Mouse (Mus musculus): Measurements from ENCODE around the gene Hoxd4. TPM values are rescaled to one million over a fixed set of nuclear protein-coding genes. Genes with fewer than 3 reads are reported as not detected.

Hoxd4 gene
- 4.5 and 4.9 TPM in 2 replicates for polyA plus RNA-seq (2015; fragmentation: Nextera tagmentation; extraction: Ambion mirVana)

GRCm38 (mm10) chr2:74711721-74712621, at the start of gene Hoxd4, which contains the start of gene Hoxd3:
Gene Hoxd4 (plus strand): TSS chr2:74711929.
Gene Hoxd3 (plus strand): TSS chr2:74711927.
- H3K9me3 ChIP-seq (ENCODE audit: low read length): no peaks in the 10 kb centered on the region
- H3K27me3 ChIP-seq (ENCODE audit: insufficient read depth, low read length): no peaks in the 10 kb centered on the region
- peak within 1 kb of the TSS; percentile 99 for H3K9ac ChIP-seq (replicated peaks; ENCODE audit: low read length)
- H3K4me1 ChIP-seq (ENCODE audit: insufficient read depth, low read length): peaks cover 50% of the 10 kb centered on the region
- H3K4me3 ChIP-seq (ENCODE audit: low read length): peak within 1 kb of the TSS; percentile 97
- peak; percentile 3 for ATAC-seq (ENCODE audit: low FRiP score, low TSS enrichment)
- no peaks in the 10 kb centered on the region for H3K36me3 ChIP-seq (ENCODE audit: insufficient read depth, low read length)
- peak within 1 kb of the TSS; percentile 63 for H3K4me2 ChIP-seq (replicated peaks; ENCODE audit: low read depth, low read length)
- WGBS: under 1% methylated on average over 65 of the region's 65 CpGs
- peak within 1 kb of the TSS; percentile 99 for H3K27ac ChIP-seq (ENCODE audit: low read length)

GRCm38 (mm10) chr2:74663291-74663925, 48.3 kb upstream of the Hoxd4 start:
- Histone ChIP-seq H3K9ac (replicated peaks; ENCODE audit: low read length) (no peak overlapping the region), H3K9me3 (ENCODE audit: low read length) (no peaks in the 10 kb centered on the region), H3K27me3 (ENCODE audit: insufficient read depth, low read length) (peaks cover 91% of the 10 kb centered on the region), H3K4me1 (ENCODE audit: insufficient read depth, low read length) (peaks cover 2% of the 10 kb centered on the region), H3K4me2 (replicated peaks; ENCODE audit: low read depth, low read length) (no peak overlapping the region; the same call in 1 of the 2 replicates), H3K27ac (ENCODE audit: low read length) (no peak overlapping the region), H3K4me3 (ENCODE audit: low read length) (no peak overlapping the region), H3K36me3 (ENCODE audit: insufficient read depth, low read length) (no peaks in the 10 kb centered on the region)
- 3% methylated on average over 18 of the region's 18 CpGs for WGBS
- no peak for ATAC-seq (ENCODE audit: low FRiP score, low TSS enrichment)

DNA sequence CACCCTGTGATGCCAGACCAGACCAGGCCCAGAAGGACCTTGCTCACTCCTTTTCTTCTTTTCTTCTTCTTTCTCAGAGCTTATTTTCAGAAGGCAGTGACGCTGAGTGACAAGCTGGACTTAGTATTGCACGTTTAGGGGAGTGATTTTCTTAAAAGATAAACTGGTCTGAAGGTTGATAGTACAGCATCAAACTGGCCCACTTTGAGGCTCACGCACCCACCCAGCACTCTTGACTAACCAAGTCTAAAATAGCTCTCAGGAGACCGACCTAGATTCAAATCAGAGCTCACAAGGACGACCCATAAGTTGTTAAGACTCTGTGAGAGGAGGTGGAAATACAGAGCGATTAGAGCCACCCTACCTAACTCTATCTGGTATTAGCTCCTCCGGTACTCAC, 45.3 kb upstream of the Hoxd4 start:
- Histone ChIP-seq H3K4me1 (ENCODE audit: insufficient read depth, low read length) (peaks cover 7% of the 10 kb centered on the region), H3K9me3 (ENCODE audit: low read length) (no peaks in the 10 kb centered on the region), H3K4me3 (ENCODE audit: low read length) (no peak overlapping the region), H3K4me2 (replicated peaks; ENCODE audit: low read depth, low read length) (no peak overlapping the region), H3K36me3 (ENCODE audit: insufficient read depth, low read length) (no peaks in the 10 kb centered on the region), H3K27me3 (ENCODE audit: insufficient read depth, low read length) (peaks cover 90% of the 10 kb centered on the region), H3K9ac (replicated peaks; ENCODE audit: low read length) (no peak overlapping the region), H3K27ac (ENCODE audit: low read length) (no peak overlapping the region)
- 4% methylated on average over 7 of the region's 7 CpGs for whole genome bisulfite sequencing
- ATAC-seq (ENCODE audit: low FRiP score, low TSS enrichment): no peak

DNA sequence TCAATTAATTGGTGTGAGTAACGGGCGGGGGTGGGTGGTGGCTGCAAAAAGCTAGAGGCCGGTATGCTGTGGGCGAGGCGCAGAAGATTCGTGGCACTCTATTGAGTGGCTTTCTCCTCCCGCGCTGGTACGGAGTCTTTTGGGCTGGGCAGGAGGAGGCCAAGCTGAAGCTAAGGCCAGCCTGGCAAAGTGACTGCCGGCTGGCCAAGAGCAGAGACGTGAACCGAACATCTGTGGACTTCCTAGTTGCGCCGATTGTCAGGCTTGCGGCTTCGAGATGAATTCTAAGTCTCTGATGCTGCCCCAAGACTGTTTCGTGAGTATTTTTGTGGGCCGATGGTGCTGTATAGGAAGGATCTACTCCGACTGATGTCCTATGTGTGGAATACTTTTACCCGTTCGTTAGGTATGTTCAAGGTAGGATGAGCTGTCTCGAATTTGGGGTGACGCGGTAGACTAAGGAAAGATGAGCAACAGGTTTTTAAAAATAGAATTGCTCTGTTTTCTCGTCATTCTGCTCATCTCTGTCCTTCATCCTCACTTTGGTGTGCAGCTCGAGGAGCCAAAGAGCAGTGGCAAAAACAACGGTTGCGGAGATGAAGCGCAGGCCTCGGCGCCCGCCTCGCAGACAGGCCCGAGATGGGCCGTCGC, 44.4 kb upstream of the Hoxd4 start:
- Histone ChIP-seq H3K4me2 (replicated peaks; ENCODE audit: low read depth, low read length) (peak overlapping the region; percentile 82; the same call in 1 of the 2 replicates), H3K27ac (ENCODE audit: low read length) (no peak overlapping the region), H3K4me1 (ENCODE audit: insufficient read depth, low read length) (peaks cover 7% of the 10 kb centered on the region), H3K9me3 (ENCODE audit: low read length) (no peaks in the 10 kb centered on the region), H3K4me3 (ENCODE audit: low read length) (peak overlapping the region; percentile 48), H3K36me3 (ENCODE audit: insufficient read depth, low read length) (no peaks in the 10 kb centered on the region), H3K27me3 (ENCODE audit: insufficient read depth, low read length) (peaks cover 91% of the 10 kb centered on the region), H3K9ac (replicated peaks; ENCODE audit: low read length) (no peak overlapping the region)
- 3% methylated on average over 36 of the region's 36 CpGs for WGBS
- 0 out of 2 replicates have a peak, but pooled peaks have one; percentile 16 for ATAC-seq (ENCODE audit: low FRiP score, low TSS enrichment)

GRCm38 (mm10) chr2:74667842-74668357, 43.8 kb upstream of the Hoxd4 start, which contains the start of gene Hoxd13:
Gene Hoxd13 (plus strand): TSS chr2:74668310.
- ATAC-seq (ENCODE audit: low FRiP score, low TSS enrichment): peak; percentile 83
- peak within 1 kb of the TSS; percentile 58 for H3K9ac ChIP-seq (replicated peaks; ENCODE audit: low read length)
- H3K27ac ChIP-seq (ENCODE audit: low read length): no peak within 1 kb of the TSS
- no peaks in the 10 kb centered on the region for H3K9me3 ChIP-seq (ENCODE audit: low read length)
- peaks cover 13% of the 10 kb centered on the region for H3K4me1 ChIP-seq (ENCODE audit: insufficient read depth, low read length)
- H3K4me2 ChIP-seq (replicated peaks; ENCODE audit: low read depth, low read length): peak within 1 kb of the TSS; percentile 82
- 0% methylated on average over 15 of the region's 51 CpGs for WGBS
- no peaks in the 10 kb centered on the region for H3K36me3 ChIP-seq (ENCODE audit: insufficient read depth, low read length)
- peaks cover 92% of the 10 kb centered on the region for H3K27me3 ChIP-seq (ENCODE audit: insufficient read depth, low read length)
- H3K4me3 ChIP-seq (ENCODE audit: low read length): peak within 1 kb of the TSS; percentile 48

DNA sequence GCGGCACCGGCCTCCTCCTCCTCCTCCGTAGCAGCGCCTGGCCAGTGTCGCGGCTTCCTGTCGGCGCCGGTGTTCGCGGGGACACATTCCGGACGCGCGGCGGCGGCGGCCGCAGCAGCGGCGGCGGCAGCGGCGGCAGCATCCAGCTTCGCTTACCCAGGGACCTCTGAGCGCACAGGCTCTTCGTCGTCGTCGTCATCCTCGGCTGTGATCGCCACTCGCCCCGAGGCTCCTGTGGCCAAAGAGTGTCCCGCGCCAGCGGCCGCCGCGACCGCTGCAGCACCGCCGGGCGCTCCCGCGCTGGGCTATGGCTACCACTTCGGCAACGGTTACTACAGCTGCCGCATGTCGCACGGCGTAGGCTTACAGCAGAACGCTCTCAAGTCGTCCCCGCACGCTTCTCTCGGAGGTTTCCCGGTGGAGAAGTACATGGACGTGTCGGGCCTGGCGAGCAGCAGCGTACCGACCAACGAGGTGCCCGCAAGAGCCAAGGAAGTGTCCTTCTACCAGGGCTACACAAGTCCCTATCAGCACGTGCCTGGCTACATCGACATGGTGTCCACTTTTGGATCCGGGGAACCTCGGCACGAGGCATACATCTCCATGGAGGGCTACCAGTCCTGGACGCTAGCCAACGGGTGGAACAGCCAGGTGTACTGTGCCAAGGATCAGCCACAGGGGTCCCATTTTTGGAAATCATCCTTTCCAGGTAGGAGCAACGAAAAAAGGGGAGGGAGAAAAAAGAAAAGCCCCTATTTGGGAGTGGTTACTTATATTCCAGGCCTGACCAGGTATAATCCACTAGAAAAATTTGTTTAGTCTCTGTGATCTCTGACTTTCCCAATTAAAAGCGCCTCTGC, 43.1 kb upstream of the Hoxd4 start:
- ATAC-seq (ENCODE audit: low FRiP score, low TSS enrichment): peak; percentile 66

GRCm38 (mm10) chr2:74669230-74669578, 42.5 kb upstream of the Hoxd4 start:
- WGBS: 3% methylated on average over 3 of the region's 3 CpGs

More for the DNA sequence above, 43.1 kb upstream of the Hoxd4 start:
- no peaks in the 10 kb centered on the region for H3K36me3 ChIP-seq (ENCODE audit: insufficient read depth, low read length)
- WGBS: under 1% methylated on average over 74 of the region's 74 CpGs
- H3K9ac ChIP-seq (replicated peaks; ENCODE audit: low read length): peak overlapping the region; percentile 58
- peak overlapping the region; percentile 48 for H3K4me3 ChIP-seq (ENCODE audit: low read length)
- H3K4me2 ChIP-seq (replicated peaks; ENCODE audit: low read depth, low read length): peak overlapping the region; percentile 82
- peaks cover 18% of the 10 kb centered on the region for H3K4me1 ChIP-seq (ENCODE audit: insufficient read depth, low read length)
- no peak overlapping the region for H3K27ac ChIP-seq (ENCODE audit: low read length)
- H3K9me3 ChIP-seq (ENCODE audit: low read length): no peaks in the 10 kb centered on the region
- peaks cover 92% of the 10 kb centered on the region for H3K27me3 ChIP-seq (ENCODE audit: insufficient read depth, low read length)

DNA sequence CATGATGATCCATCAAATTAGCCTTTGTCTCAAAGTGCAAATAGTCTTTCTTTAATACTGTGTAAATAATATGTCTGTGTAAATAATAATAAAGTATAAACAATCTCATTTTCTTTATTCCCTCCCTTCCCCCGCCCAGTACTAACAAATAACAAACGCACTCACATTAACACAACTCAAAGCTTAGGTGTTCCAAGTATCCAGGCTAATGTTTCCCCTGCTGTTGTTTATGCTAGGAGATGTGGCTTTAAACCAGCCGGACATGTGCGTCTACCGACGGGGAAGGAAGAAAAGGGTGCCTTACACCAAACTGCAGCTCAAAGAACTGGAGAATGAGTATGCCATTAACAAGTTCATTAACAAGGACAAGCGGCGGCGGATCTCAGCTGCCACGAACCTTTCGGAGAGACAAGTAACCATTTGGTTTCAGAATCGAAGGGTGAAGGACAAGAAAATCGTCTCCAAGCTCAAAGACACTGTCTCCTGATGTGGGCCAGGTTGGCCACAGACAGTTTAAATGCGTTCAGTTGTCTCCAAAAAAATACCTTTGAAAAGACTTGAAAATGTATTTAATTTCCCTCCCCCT, 42.0 kb upstream of the Hoxd4 start:
- Histone ChIP-seq H3K27ac (ENCODE audit: low read length) (no peak overlapping the region), H3K4me1 (ENCODE audit: insufficient read depth, low read length) (peaks cover 24% of the 10 kb centered on the region), H3K9ac (replicated peaks; ENCODE audit: low read length) (no peak overlapping the region), H3K9me3 (ENCODE audit: low read length) (no peaks in the 10 kb centered on the region), H3K4me3 (ENCODE audit: low read length) (no peak overlapping the region), H3K27me3 (ENCODE audit: insufficient read depth, low read length) (peaks cover 90% of the 10 kb centered on the region), H3K4me2 (replicated peaks; ENCODE audit: low read depth, low read length) (no peak overlapping the region), H3K36me3 (ENCODE audit: insufficient read depth, low read length) (no peaks in the 10 kb centered on the region)
- 5% methylated on average over 14 of the region's 14 CpGs for WGBS
- no peak for ATAC-seq (ENCODE audit: low FRiP score, low TSS enrichment)

More at GRCm38 (mm10) chr2:74669230-74669578, 42.5 kb upstream of the Hoxd4 start:
- no peaks in the 10 kb centered on the region for H3K36me3 ChIP-seq (ENCODE audit: insufficient read depth, low read length)
- no peak overlapping the region for H3K4me2 ChIP-seq (replicated peaks; ENCODE audit: low read depth, low read length)
- ATAC-seq (ENCODE audit: low FRiP score, low TSS enrichment): no peak
- H3K9me3 ChIP-seq (ENCODE audit: low read length): no peaks in the 10 kb centered on the region
- H3K27ac ChIP-seq (ENCODE audit: low read length): no peak overlapping the region
- H3K27me3 ChIP-seq (ENCODE audit: insufficient read depth, low read length): peaks cover 92% of the 10 kb centered on the region
- no peak overlapping the region for H3K9ac ChIP-seq (replicated peaks; ENCODE audit: low read length)
- no peak overlapping the region for H3K4me3 ChIP-seq (ENCODE audit: low read length)
- peaks cover 24% of the 10 kb centered on the region for H3K4me1 ChIP-seq (ENCODE audit: insufficient read depth, low read length)

Data from kidney, embryonic 16.5 days (tissue).